Mouse (Mus musculus): ENCODE results near the gene Reep3. TPM values are rescaled to one million over a fixed set of nuclear protein-coding genes. Genes with fewer than 3 reads are reported as not detected.
"Not testable (repeated sequence)": the region's sequence is repeated elsewhere in the genome, so short reads cannot be mapped to it uniquely, and the experiment has no call there.

Gene Reep3
- polyA plus RNA-seq, 1 experiment from 2014 or later: 37.7 TPM

- WGBS: 92% methylated on average over 12 of the region's 12 CpGs
- H3K27ac ChIP-seq (ENCODE audit: low read depth, low read length): no peak overlapping the region
- no peak overlapping the region for H3K4me2 ChIP-seq (ENCODE audit: low read depth, low read length)
- no peaks in the 10 kb centered on the region for H3K9me3 ChIP-seq (ENCODE audit: control insufficient read depth, low read length)
- no peak overlapping the region for H3K4me3 ChIP-seq (ENCODE audit: low read depth, low read length)
- ATAC-seq (ENCODE audit: low read depth): no peak
- no peak overlapping the region for H3K9ac ChIP-seq (replicated peaks; ENCODE audit: low read depth, low read length)
- no peaks in the 10 kb centered on the region for H3K4me1 ChIP-seq (ENCODE audit: control insufficient read depth, insufficient read depth, low read length)
- no peaks in the 10 kb centered on the region for H3K27me3 ChIP-seq (ENCODE audit: control insufficient read depth, insufficient read depth, low read length)
- H3K36me3 ChIP-seq (ENCODE audit: control insufficient read depth, insufficient read depth, low read length): no peaks in the 10 kb centered on the region
These were observed 82.0 kb downstream of the Reep3 start for GRCm38 (mm10) chr10:67014746-67015145.

- 93% methylated on average over 12 of the region's 12 CpGs for WGBS
- no peaks in the 10 kb centered on the region for H3K27me3 ChIP-seq (ENCODE audit: control insufficient read depth, insufficient read depth, low read length)
- H3K4me2 ChIP-seq (ENCODE audit: low read depth, low read length): no peak overlapping the region
- no peaks in the 10 kb centered on the region for H3K36me3 ChIP-seq (ENCODE audit: control insufficient read depth, insufficient read depth, low read length)
- no peak overlapping the region for H3K9ac ChIP-seq (replicated peaks; ENCODE audit: low read depth, low read length)
- H3K4me3 ChIP-seq (ENCODE audit: low read depth, low read length): no peak overlapping the region
- no peaks in the 10 kb centered on the region for H3K9me3 ChIP-seq (ENCODE audit: control insufficient read depth, low read length)
- H3K4me1 ChIP-seq (ENCODE audit: control insufficient read depth, insufficient read depth, low read length): no peaks in the 10 kb centered on the region
- no peak for ATAC-seq (ENCODE audit: low read depth)
- H3K27ac ChIP-seq (ENCODE audit: low read depth, low read length): no peak overlapping the region
These were observed 86.2 kb downstream of the Reep3 start for GRCm38 (mm10) chr10:67010521-67010920.

GRCm38 (mm10) chr10:67004527-67005042, 92.2 kb downstream of the Reep3 start:
- H3K4me1 ChIP-seq (ENCODE audit: control insufficient read depth, insufficient read depth, low read length): peaks cover 21% of the 10 kb centered on the region
- H3K27me3 ChIP-seq (ENCODE audit: control insufficient read depth, insufficient read depth, low read length): no peaks in the 10 kb centered on the region
- H3K9ac ChIP-seq (replicated peaks; ENCODE audit: low read depth, low read length): no peak overlapping the region
- ATAC-seq (ENCODE audit: low read depth): no peak; the same call in 1 of the 2 replicates
- peak overlapping the region; percentile 8; the same call in 1 of the 2 replicates for H3K4me3 ChIP-seq (ENCODE audit: low read depth, low read length)
- 2% methylated on average over 12 of the region's 12 CpGs for WGBS
- peak overlapping the region; percentile 59 for H3K4me2 ChIP-seq (ENCODE audit: low read depth, low read length)
- H3K9me3 ChIP-seq (ENCODE audit: control insufficient read depth, low read length): no peaks in the 10 kb centered on the region
- no peaks in the 10 kb centered on the region for H3K36me3 ChIP-seq (ENCODE audit: control insufficient read depth, insufficient read depth, low read length)
- H3K27ac ChIP-seq (ENCODE audit: low read depth, low read length): peak overlapping the region; percentile 81

- peak overlapping the region; percentile 59 for H3K4me2 ChIP-seq (ENCODE audit: low read depth, low read length)
- peak overlapping the region; percentile 8; the same call in 1 of the 2 replicates for H3K4me3 ChIP-seq (ENCODE audit: low read depth, low read length)
- peaks cover 21% of the 10 kb centered on the region for H3K4me1 ChIP-seq (ENCODE audit: control insufficient read depth, insufficient read depth, low read length)
- no peaks in the 10 kb centered on the region for H3K27me3 ChIP-seq (ENCODE audit: control insufficient read depth, insufficient read depth, low read length)
- no peaks in the 10 kb centered on the region for H3K9me3 ChIP-seq (ENCODE audit: control insufficient read depth, low read length)
- H3K9ac ChIP-seq (replicated peaks; ENCODE audit: low read depth, low read length): no peak overlapping the region; the same call in 1 of the 2 replicates
- ATAC-seq (ENCODE audit: low read depth): peak; percentile 74
- H3K27ac ChIP-seq (ENCODE audit: low read depth, low read length): peak overlapping the region; percentile 81
- H3K36me3 ChIP-seq (ENCODE audit: control insufficient read depth, insufficient read depth, low read length): no peaks in the 10 kb centered on the region
- WGBS: under 1% methylated on average over 22 of the region's 22 CpGs
These were observed 92.8 kb downstream of the Reep3 start for GRCm38 (mm10) chr10:67003743-67004526.

- ATAC-seq (ENCODE audit: low read depth): peak; percentile 75
- WGBS: under 1% methylated on average over 25 of the region's 25 CpGs
These were observed 93.6 kb downstream of the Reep3 start for GRCm38 (mm10) chr10:67003009-67003742.

GRCm38 (mm10) chr10:67002207-67003008, 94.3 kb downstream of the Reep3 start:
- peak; percentile 52; the same call in 1 of the 2 replicates for ATAC-seq (ENCODE audit: low read depth)
- Histone ChIP-seq H3K27ac (ENCODE audit: low read depth, low read length) (peak overlapping the region; percentile 81), H3K27me3 (ENCODE audit: control insufficient read depth, insufficient read depth, low read length) (no peaks in the 10 kb centered on the region), H3K4me2 (ENCODE audit: low read depth, low read length) (peak overlapping the region; percentile 59), H3K36me3 (ENCODE audit: control insufficient read depth, insufficient read depth, low read length) (no peaks in the 10 kb centered on the region), H3K9ac (replicated peaks; ENCODE audit: low read depth, low read length) (peak overlapping the region; percentile 42; the same call in 1 of the 2 replicates), H3K9me3 (ENCODE audit: control insufficient read depth, low read length) (no peaks in the 10 kb centered on the region), H3K4me1 (ENCODE audit: control insufficient read depth, insufficient read depth, low read length) (peaks cover 21% of the 10 kb centered on the region), H3K4me3 (ENCODE audit: low read depth, low read length) (peak overlapping the region; percentile 30)
- 10% methylated on average over 29 of the region's 30 CpGs for WGBS

More at GRCm38 (mm10) chr10:67003009-67003742, 93.6 kb downstream of the Reep3 start:
- Histone ChIP-seq H3K9me3 (ENCODE audit: control insufficient read depth, low read length) (no peaks in the 10 kb centered on the region), H3K27me3 (ENCODE audit: control insufficient read depth, insufficient read depth, low read length) (no peaks in the 10 kb centered on the region), H3K27ac (ENCODE audit: low read depth, low read length) (peak overlapping the region; percentile 81), H3K36me3 (ENCODE audit: control insufficient read depth, insufficient read depth, low read length) (no peaks in the 10 kb centered on the region), H3K4me2 (ENCODE audit: low read depth, low read length) (peak overlapping the region; percentile 59), H3K4me1 (ENCODE audit: control insufficient read depth, insufficient read depth, low read length) (peaks cover 21% of the 10 kb centered on the region), H3K9ac (replicated peaks; ENCODE audit: low read depth, low read length) (no peak overlapping the region), H3K4me3 (ENCODE audit: low read depth, low read length) (peak overlapping the region; percentile 30)

- not testable (repeated sequence) for H3K36me3 ChIP-seq (ENCODE audit: control insufficient read depth, insufficient read depth, low read length); H3K4me2 ChIP-seq (ENCODE audit: low read depth, low read length); H3K9ac ChIP-seq (replicated peaks; ENCODE audit: low read depth, low read length); H3K27ac ChIP-seq (ENCODE audit: low read depth, low read length); H3K9me3 ChIP-seq (ENCODE audit: control insufficient read depth, low read length); ATAC-seq (ENCODE audit: low read depth); H3K27me3 ChIP-seq (ENCODE audit: control insufficient read depth, insufficient read depth, low read length); H3K4me3 ChIP-seq (ENCODE audit: low read depth, low read length)
- peaks cover 21% of the 10 kb centered on the region for H3K4me1 ChIP-seq (ENCODE audit: control insufficient read depth, insufficient read depth, low read length)
- 92% methylated on average over 13 of the region's 13 CpGs for WGBS
These were observed 95.7 kb downstream of the Reep3 start for GRCm38 (mm10) chr10:67000958-67001615.

- Histone ChIP-seq H3K4me3 (ENCODE audit: low read depth, low read length) (no peak overlapping the region), H3K27me3 (ENCODE audit: control insufficient read depth, insufficient read depth, low read length) (no peaks in the 10 kb centered on the region), H3K9me3 (ENCODE audit: control insufficient read depth, low read length) (no peaks in the 10 kb centered on the region), H3K4me2 (ENCODE audit: low read depth, low read length) (no peak overlapping the region), H3K9ac (replicated peaks; ENCODE audit: low read depth, low read length) (no peak overlapping the region), H3K4me1 (ENCODE audit: control insufficient read depth, insufficient read depth, low read length) (peaks cover 21% of the 10 kb centered on the region), H3K27ac (ENCODE audit: low read depth, low read length) (no peak overlapping the region), H3K36me3 (ENCODE audit: control insufficient read depth, insufficient read depth, low read length) (no peaks in the 10 kb centered on the region)
- 96% methylated on average over 5 of the region's 5 CpGs for WGBS
- no peak for ATAC-seq (ENCODE audit: low read depth)
These were observed 96.6 kb downstream of the Reep3 start for GRCm38 (mm10) chr10:67000136-67000535.
